Comparison of ENCODE assay signal across 30 mouse cellular contexts in the genomic region with DNA sequence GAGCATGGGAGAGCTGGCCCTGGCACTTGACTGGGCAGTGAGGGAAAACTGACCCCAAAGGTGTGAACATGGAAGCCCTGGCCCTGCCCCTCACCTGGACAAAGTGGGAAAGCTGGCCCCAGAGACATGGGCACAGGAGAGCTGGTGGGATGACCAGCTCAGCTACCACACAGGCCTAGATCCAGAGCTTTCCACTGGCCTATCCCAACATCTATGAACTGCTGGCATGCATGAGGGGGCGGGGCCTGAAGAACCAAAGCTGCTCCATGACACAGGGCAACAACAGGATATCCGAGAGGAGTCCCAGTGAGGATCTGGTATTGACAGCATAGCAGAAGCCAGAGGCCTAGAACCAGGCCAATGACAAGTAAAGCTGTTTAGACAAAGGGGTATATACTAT. TPM values are rescaled to one million over a fixed set of nuclear protein-coding genes. Genes with fewer than 3 reads are reported as not detected.
DNase-seq lines count a peak whose midpoint lies in the region; ATAC-seq lines count a peak whose summit lies in the region.
"Had no signal": no experiment of that assay in that cellular context is flagged by ENCODE, and none has a peak within 500 bp of the region (broad histone marks: within the 10 kb centered on the region; RNA-seq: fewer than 3 reads in every experiment).

No protein-coding gene starts in this region.

- no peak overlapping the region for H3K9ac ChIP-seq in kidney, embryonic 16.5 days (replicated peaks; ENCODE audit: low read length)
- H3K9ac ChIP-seq in midbrain, embryonic 11.5 days (ENCODE audit: low read length), result no peak overlapping the region
- H3K9ac ChIP-seq in midbrain, embryonic 16.5 days (ENCODE audit: low read depth, low read length), result no peak overlapping the region
- no peak overlapping the region for H3K9ac ChIP-seq in embryonic facial prominence, embryonic 14.5 days (ENCODE audit: low read depth, low read length)
- H3K9ac ChIP-seq: embryonic facial prominence, embryonic 15.5 days; forebrain, postnatal 0 days; heart, embryonic 12.5 days; heart, embryonic 15.5 days; hindbrain, embryonic 14.5 days had no signal

- no peaks in the 10 kb centered on the region for H3K4me1 ChIP-seq in kidney, embryonic 16.5 days (ENCODE audit: insufficient read depth, low read length)
- no peaks in the 10 kb centered on the region for H3K4me1 ChIP-seq in midbrain, embryonic 11.5 days (ENCODE audit: control insufficient read depth, insufficient read depth, low read length)
- H3K4me1 ChIP-seq in midbrain, embryonic 16.5 days (ENCODE audit: control insufficient read depth, insufficient read depth, low read length), result no peaks in the 10 kb centered on the region
- no peaks in the 10 kb centered on the region for H3K4me1 ChIP-seq in embryonic facial prominence, embryonic 14.5 days (ENCODE audit: control insufficient read depth, insufficient read depth, low read length)
- H3K4me1 ChIP-seq: embryonic facial prominence, embryonic 15.5 days; heart, embryonic 12.5 days; heart, embryonic 15.5 days; hindbrain, embryonic 10.5 days had no signal

- H3K27me3 ChIP-seq in kidney, embryonic 16.5 days (ENCODE audit: insufficient read depth, low read length), result no peaks in the 10 kb centered on the region
- no peaks in the 10 kb centered on the region for H3K27me3 ChIP-seq in midbrain, embryonic 11.5 days (ENCODE audit: control insufficient read depth, insufficient read depth, low read length)
- H3K27me3 ChIP-seq in midbrain, embryonic 16.5 days (ENCODE audit: control insufficient read depth, insufficient read depth, low read depth, low read length), result no peaks in the 10 kb centered on the region
- no peaks in the 10 kb centered on the region for H3K27me3 ChIP-seq in embryonic facial prominence, embryonic 14.5 days (replicated peaks; ENCODE audit: control insufficient read depth, insufficient read depth, low read length)
- H3K27me3 ChIP-seq: embryonic facial prominence, embryonic 15.5 days; heart, embryonic 12.5 days; heart, embryonic 15.5 days; Patski had no signal

- H3K4me3 ChIP-seq in kidney, embryonic 16.5 days (ENCODE audit: low read length), result no peak overlapping the region
- no peak overlapping the region for H3K4me3 ChIP-seq in midbrain, embryonic 11.5 days (ENCODE audit: low read depth, low read length)
- no peak overlapping the region for H3K4me3 ChIP-seq in midbrain, embryonic 16.5 days (ENCODE audit: low read depth, low read length)
- no peak overlapping the region for H3K4me3 ChIP-seq in embryonic facial prominence, embryonic 14.5 days (ENCODE audit: low read depth, low read length)
- H3K4me3 ChIP-seq: embryonic facial prominence, embryonic 15.5 days; gastrocnemius, adult 2 months; heart, embryonic 12.5 days; heart, embryonic 15.5 days; hindbrain, embryonic 10.5 days had no signal

- DNase-seq in heart, adult 11 months, result peak; percentile 76
- no peak for DNase-seq in heart, adult 9 months (ENCODE audit: low spot score in 2 of 2)
- no peak for DNase-seq in kidney, postnatal 36 days
- peak; percentile 35 for DNase-seq in midbrain, embryonic 11.5 days (ENCODE audit: low spot score, missing footprints)
- DNase-seq in embryonic facial prominence, embryonic 14.5 days (ENCODE audit: low spot score), result no peak
- DNase-seq: adrenal gland, postnatal 10 days; adrenal gland, postnatal 36 days; B cell, adult 2 months; cerebellum, adult 18-20 months; cerebellum, adult 9-10 months; cerebellum, postnatal 14 days; forebrain, postnatal 0 days; gastrocnemius, adult 2 months; gastrocnemius, postnatal 14 days; heart, adult 18-20 months; heart, postnatal 10 days; heart, postnatal 36 days had no signal

- no peak overlapping the region for H3K27ac ChIP-seq in kidney, embryonic 16.5 days (ENCODE audit: low read length)
- no peak overlapping the region for H3K27ac ChIP-seq in midbrain, embryonic 11.5 days (ENCODE audit: low read depth, low read length)
- no peak overlapping the region for H3K27ac ChIP-seq in midbrain, embryonic 16.5 days (ENCODE audit: low read length)
- H3K27ac ChIP-seq in embryonic facial prominence, embryonic 14.5 days (replicated peaks; ENCODE audit: low read depth, low read length), result no peak overlapping the region
- H3K27ac ChIP-seq: embryonic facial prominence, embryonic 15.5 days; gastrocnemius, adult 2 months; heart, embryonic 15.5 days; hindbrain, embryonic 10.5 days; hindbrain, embryonic 14.5 days; hindbrain, postnatal 0 days had no signal

- 66% methylated on average over 2 of the region's 2 CpGs for WGBS in kidney, embryonic 16.5 days
- WGBS in midbrain, embryonic 11.5 days, result 60% methylated on average over 2 of the region's 2 CpGs
- WGBS in midbrain, embryonic 16.5 days, result 74% methylated on average over 2 of the region's 2 CpGs
- WGBS in embryonic facial prominence, embryonic 14.5 days, result 56% methylated on average over 2 of the region's 2 CpGs

- H3K36me3 ChIP-seq in kidney, embryonic 16.5 days (ENCODE audit: insufficient read depth, low read length), result no peaks in the 10 kb centered on the region
- no peaks in the 10 kb centered on the region for H3K36me3 ChIP-seq in midbrain, embryonic 11.5 days (ENCODE audit: control insufficient read depth, insufficient read depth, low read length)
- H3K36me3 ChIP-seq in midbrain, embryonic 16.5 days (ENCODE audit: control insufficient read depth, insufficient read depth, low read length), result no peaks in the 10 kb centered on the region
- H3K36me3 ChIP-seq in embryonic facial prominence, embryonic 14.5 days (ENCODE audit: control insufficient read depth, insufficient read depth, low read length), result no peaks in the 10 kb centered on the region
- H3K36me3 ChIP-seq: embryonic facial prominence, embryonic 15.5 days; G1E; heart, embryonic 12.5 days; heart, embryonic 15.5 days; hindbrain, embryonic 10.5 days had no signal

- no peaks in the 10 kb centered on the region for H3K9me3 ChIP-seq in kidney, embryonic 16.5 days (ENCODE audit: low read length)
- no peaks in the 10 kb centered on the region for H3K9me3 ChIP-seq in midbrain, embryonic 11.5 days (ENCODE audit: control insufficient read depth, low read length)
- H3K9me3 ChIP-seq in midbrain, embryonic 16.5 days (replicated peaks; ENCODE audit: control insufficient read depth, low read length, poor library complexity, severe bottlenecking), result no peaks in the 10 kb centered on the region
- no peaks in the 10 kb centered on the region for H3K9me3 ChIP-seq in embryonic facial prominence, embryonic 14.5 days (ENCODE audit: control insufficient read depth, low read length)
- H3K9me3 ChIP-seq: embryonic facial prominence, embryonic 15.5 days; G1E; heart, embryonic 12.5 days; heart, embryonic 15.5 days; hindbrain, embryonic 10.5 days had no signal

- 0 out of 2 replicates have a peak, but pooled peaks have one; percentile 39 for ATAC-seq in kidney, embryonic 16.5 days (ENCODE audit: low FRiP score, low TSS enrichment)
- 0 out of 2 replicates have a peak, but pooled peaks have one; percentile 22 for ATAC-seq in midbrain, embryonic 11.5 days (ENCODE audit: low FRiP score)
- ATAC-seq in midbrain, embryonic 16.5 days, result no peak
- ATAC-seq in embryonic facial prominence, embryonic 14.5 days (ENCODE audit: low read depth), result 0 out of 2 replicates have a peak, but pooled peaks have one; percentile 30
- ATAC-seq: forebrain, embryonic 14.5 days; forebrain, postnatal 0 days; hindbrain, postnatal 0 days; inflammation-experienced regulatory T-cells, adult 6 months; Patski had no signal

- no peak overlapping the region for H3K4me2 ChIP-seq in kidney, embryonic 16.5 days (replicated peaks; ENCODE audit: low read depth, low read length)
- H3K4me2 ChIP-seq in midbrain, embryonic 11.5 days, result no peak overlapping the region
- H3K4me2 ChIP-seq in midbrain, embryonic 16.5 days (ENCODE audit: low read length), result no peak overlapping the region
- no peak overlapping the region for H3K4me2 ChIP-seq in embryonic facial prominence, embryonic 14.5 days (ENCODE audit: low read depth, low read length)
- H3K4me2 ChIP-seq: embryonic facial prominence, embryonic 15.5 days; heart, embryonic 12.5 days; heart, embryonic 15.5 days; hindbrain, embryonic 14.5 days had no signal

RNA-seq across cellular contexts. Expression of a gene that starts 10.6 kb away (rescaled TPM):
- 0.25 and 0.37 TPM in 2 replicates for polyA plus RNA-seq in kidney, embryonic 16.5 days (2015; fragmentation: Nextera tagmentation; extraction: Ambion mirVana)
- 0.12 TPM in 1 of 2 replicates, not detected in the other for polyA plus RNA-seq in midbrain, embryonic 11.5 days (2014; fragmentation: Nextera tagmentation; extraction: Ambion mirVana)
- 0.34 and 0.36 TPM in 2 replicates for polyA plus RNA-seq in midbrain, embryonic 16.5 days (2015; fragmentation: Nextera tagmentation; extraction: Ambion mirVana)
- 0.35 and 0.69 TPM in 2 replicates for polyA plus RNA-seq in embryonic facial prominence, embryonic 14.5 days (2014; fragmentation: Nextera tagmentation; extraction: Ambion mirVana)
- polyA plus RNA-seq: forebrain, embryonic 11.5 days; G1E; inflammation-experienced regulatory T-cells, adult 6 months; Patski had no signal

RNA-seq across cellular contexts. Expression of a gene that starts 23.8 kb away (rescaled TPM):
- 1.4 and 1.6 TPM in 2 replicates for polyA plus RNA-seq in kidney, embryonic 16.5 days (2015; fragmentation: Nextera tagmentation; extraction: Ambion mirVana)
- polyA plus RNA-seq in midbrain, embryonic 11.5 days (2014; fragmentation: Nextera tagmentation; extraction: Ambion mirVana), result 5.4 and 7.1 TPM in 2 replicates
- polyA plus RNA-seq in midbrain, embryonic 16.5 days (2015; fragmentation: Nextera tagmentation; extraction: Ambion mirVana), result 37.0 and 38.4 TPM in 2 replicates
- 1.4 and 2.3 TPM in 2 replicates for polyA plus RNA-seq in embryonic facial prominence, embryonic 14.5 days (2014; fragmentation: Nextera tagmentation; extraction: Ambion mirVana)
- polyA plus RNA-seq: G1E, Patski had no signal

RNA-seq across cellular contexts. Expression of a gene that starts 34.7 kb away (rescaled TPM):
- 1.4 and 1.8 TPM in 2 replicates for polyA plus RNA-seq in kidney, embryonic 16.5 days (2015; fragmentation: Nextera tagmentation; extraction: Ambion mirVana)
- polyA plus RNA-seq in midbrain, embryonic 11.5 days (2014; fragmentation: Nextera tagmentation; extraction: Ambion mirVana), result not detected in 2 replicates
- polyA plus RNA-seq in midbrain, embryonic 16.5 days (2015; fragmentation: Nextera tagmentation; extraction: Ambion mirVana), result not detected in 2 replicates
- polyA plus RNA-seq in embryonic facial prominence, embryonic 14.5 days (2014; fragmentation: Nextera tagmentation; extraction: Ambion mirVana), result not detected in 2 replicates
- polyA plus RNA-seq: embryonic facial prominence, embryonic 15.5 days; forebrain, embryonic 11.5 days; forebrain, embryonic 14.5 days; forebrain, postnatal 0 days; G1E; heart, embryonic 12.5 days; heart, embryonic 15.5 days; hindbrain, embryonic 10.5 days; hindbrain, embryonic 14.5 days; hindbrain, postnatal 0 days; inflammation-experienced regulatory T-cells, adult 6 months; Patski had no signal

RNA-seq across cellular contexts. Expression of a gene that starts 36.6 kb away (rescaled TPM):
- polyA plus RNA-seq in kidney, embryonic 16.5 days (2015; fragmentation: Nextera tagmentation; extraction: Ambion mirVana), result 0.49 and 0.92 TPM in 2 replicates
- polyA plus RNA-seq in midbrain, embryonic 11.5 days (2014; fragmentation: Nextera tagmentation; extraction: Ambion mirVana), result not detected in 2 replicates
- polyA plus RNA-seq in midbrain, embryonic 16.5 days (2015; fragmentation: Nextera tagmentation; extraction: Ambion mirVana), result not detected in 2 replicates
- 7.6 and 12.9 TPM in 2 replicates for polyA plus RNA-seq in embryonic facial prominence, embryonic 14.5 days (2014; fragmentation: Nextera tagmentation; extraction: Ambion mirVana)
- polyA plus RNA-seq: G1E; inflammation-experienced regulatory T-cells, adult 6 months had no signal

RNA-seq across cellular contexts. Expression of a gene that starts 47.1 kb away (rescaled TPM):
- polyA plus RNA-seq in kidney, embryonic 16.5 days (2015; fragmentation: Nextera tagmentation; extraction: Ambion mirVana), result not detected in 2 replicates
- not detected in 2 replicates for polyA plus RNA-seq in midbrain, embryonic 11.5 days (2014; fragmentation: Nextera tagmentation; extraction: Ambion mirVana)
- not detected in 2 replicates for polyA plus RNA-seq in midbrain, embryonic 16.5 days (2015; fragmentation: Nextera tagmentation; extraction: Ambion mirVana)
- polyA plus RNA-seq in embryonic facial prominence, embryonic 14.5 days (2014; fragmentation: Nextera tagmentation; extraction: Ambion mirVana), result 0.88 and 3.6 TPM in 2 replicates
- polyA plus RNA-seq: forebrain, embryonic 11.5 days; forebrain, embryonic 14.5 days; forebrain, postnatal 0 days; G1E; heart, embryonic 12.5 days; heart, embryonic 15.5 days; hindbrain, embryonic 10.5 days; hindbrain, embryonic 14.5 days; hindbrain, postnatal 0 days; inflammation-experienced regulatory T-cells, adult 6 months had no signal

Comparison
In these comparisons a context has a peak if more than half of its experiments do, and no peak if none do; other contexts are left out.
1. DNase-seq: peak in heart, adult 11 months (single experiment) and midbrain, embryonic 11.5 days (single experiment); none in heart, adult 9 months (0 of 2), kidney, postnatal 36 days (0 of 2) and embryonic facial prominence, embryonic 14.5 days (single experiment).